Mouse (Mus musculus) liver (tissue): ENCODE results near the gene Gm17655.
"Not testable (repeated sequence)": the region's sequence is repeated elsewhere in the genome, so short reads cannot be mapped to it uniquely, and the experiment has no call there.

Experiments
- DNase-seq: peaks from one replicate; pipeline ENCODE4 v3.0.0-alpha.2; 2020; ENCODE audit warnings: mixed read lengths

Gene Gm17655

DNA sequence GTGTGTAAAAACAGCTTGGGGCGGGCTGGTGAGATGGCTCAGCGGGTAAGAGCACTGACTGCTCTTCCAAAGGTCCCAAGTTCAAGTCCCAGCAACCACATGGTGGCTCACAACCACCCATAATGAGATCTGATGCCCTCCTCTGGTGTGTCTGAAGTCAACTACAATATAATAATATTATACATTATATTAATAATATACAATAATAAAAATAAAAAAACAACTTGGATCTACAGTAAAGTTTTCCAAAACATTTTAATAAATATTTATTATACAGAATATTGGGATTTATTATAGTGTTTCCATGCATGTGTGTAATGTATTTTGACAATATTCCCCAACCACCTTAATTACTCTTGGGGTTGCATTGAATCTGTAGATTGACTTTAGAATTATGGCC, at the start of gene Gm17655:
Gene Gm17655, minus strand, starts transcription at position 101 of the 400 bp plus-strand sequence.
- DNase-seq, result not testable (repeated sequence)

DNA sequence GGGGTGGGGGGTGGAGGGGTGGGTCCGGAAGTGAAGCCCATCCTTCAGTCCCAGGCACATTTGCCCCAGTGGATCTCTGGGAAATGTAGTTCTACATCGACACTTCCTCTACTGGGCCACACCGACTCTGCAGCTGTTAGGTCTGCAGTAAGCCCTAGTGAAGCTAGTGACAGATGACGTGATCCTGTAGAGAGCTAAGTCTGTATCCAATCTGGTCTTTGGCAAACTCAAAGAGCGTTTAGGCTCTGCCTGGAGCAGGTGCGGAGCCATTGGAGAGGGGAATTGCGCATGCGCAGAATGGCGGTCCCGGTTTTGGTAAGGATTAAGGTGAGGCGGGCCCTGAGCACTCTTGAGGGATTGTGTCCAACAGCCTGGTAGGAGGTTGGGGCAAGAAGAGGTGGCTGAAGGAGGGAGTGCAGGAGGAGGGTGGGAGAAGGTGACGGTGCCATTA, 37.7 kb upstream of the Gm17655 start, which contains the start of gene Zfp605:
Gene Zfp605, plus strand, starts transcription at position 102 of the 451 bp plus-strand sequence.
- peak; percentile 91 for DNase-seq

DNA sequence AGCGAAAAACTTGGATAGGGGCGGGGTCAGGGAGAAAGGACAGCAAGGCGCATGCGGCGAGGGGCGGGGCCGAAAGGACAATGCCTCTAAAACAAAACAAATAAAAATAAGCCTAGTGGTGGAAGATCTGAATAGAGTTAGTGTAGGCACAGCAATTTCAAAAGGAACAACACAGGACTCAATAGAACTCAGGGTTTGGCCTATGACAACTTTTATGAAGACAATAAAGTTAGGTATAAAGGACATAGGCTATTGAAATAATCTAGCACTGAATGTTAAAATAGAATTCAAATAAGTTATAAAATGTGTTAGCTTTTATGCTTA, 36.0 kb upstream of the Gm17655 start:
- no peak for DNase-seq

DNA sequence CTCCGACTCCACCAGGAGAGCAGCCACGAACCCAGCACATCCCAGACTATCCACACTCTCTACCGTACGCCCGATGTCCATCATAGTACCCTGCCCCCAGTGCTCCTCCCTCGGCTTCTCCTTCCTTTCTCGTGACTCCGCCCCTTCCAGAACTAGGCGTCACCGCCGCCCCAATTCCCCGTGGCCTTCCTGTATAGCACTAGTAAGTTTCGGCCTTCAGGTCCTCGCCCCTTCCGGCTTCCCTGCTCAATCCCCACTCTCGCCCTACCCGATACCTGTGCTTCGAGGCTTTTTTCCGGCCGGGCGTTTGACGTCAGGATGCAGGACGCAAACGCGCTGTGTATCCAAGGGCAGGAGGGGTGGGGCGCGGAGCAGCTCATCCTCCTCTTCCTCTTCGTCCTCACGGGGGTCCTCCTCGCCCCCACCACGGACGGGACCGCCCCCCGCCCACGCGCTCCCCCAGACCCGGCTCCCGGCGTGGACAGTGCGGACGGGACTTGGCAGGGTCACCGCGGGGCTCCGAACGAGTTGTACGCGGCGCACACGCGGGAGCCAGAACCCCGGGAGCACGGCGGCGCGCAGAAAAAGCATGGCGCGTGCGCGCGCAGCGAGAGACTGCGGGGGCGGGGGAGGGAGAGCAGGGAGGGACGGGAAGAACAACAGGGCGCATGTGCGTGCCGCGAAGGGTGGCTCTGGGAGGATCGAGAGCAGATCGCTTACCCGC, 35.4 kb upstream of the Gm17655 start, which contains the start of gene Gtpbp6:
Gene Gtpbp6, minus strand, starts transcription at position 617 of the 724 bp plus-strand sequence.
- peak; percentile 98 for DNase-seq

DNA sequence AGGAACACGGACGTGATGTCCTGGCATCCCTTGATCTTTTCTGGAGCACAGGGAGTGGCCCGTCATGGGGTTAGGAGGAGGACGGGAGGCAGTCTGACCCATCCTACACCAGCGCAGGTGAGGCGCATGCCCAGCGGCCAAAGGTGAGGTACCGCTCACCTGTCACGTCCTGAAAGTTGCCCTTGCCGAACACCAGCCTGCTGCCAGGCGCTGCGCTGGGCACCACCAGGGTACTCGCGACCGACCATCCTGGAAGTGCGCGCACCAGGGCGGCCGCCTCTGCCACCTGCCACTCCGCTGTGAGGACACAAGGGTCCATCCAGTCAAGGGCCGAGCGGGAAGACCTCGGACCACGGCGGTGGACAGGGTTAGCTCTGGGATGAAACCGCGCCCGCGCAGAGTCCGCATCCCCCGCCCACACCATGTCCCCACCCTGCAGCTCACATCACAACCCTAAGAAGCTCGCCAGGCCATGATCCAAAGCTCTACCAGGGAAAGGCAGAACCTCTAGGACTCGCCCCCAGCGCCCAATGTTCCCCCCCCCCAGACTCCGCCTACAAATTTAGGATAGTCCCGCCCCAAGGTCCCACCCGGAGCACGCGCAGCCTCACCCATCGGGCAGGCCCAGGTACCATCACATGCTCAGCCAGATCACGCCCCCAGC, 34.7 kb upstream of the Gm17655 start:
- no peak for DNase-seq

DNA sequence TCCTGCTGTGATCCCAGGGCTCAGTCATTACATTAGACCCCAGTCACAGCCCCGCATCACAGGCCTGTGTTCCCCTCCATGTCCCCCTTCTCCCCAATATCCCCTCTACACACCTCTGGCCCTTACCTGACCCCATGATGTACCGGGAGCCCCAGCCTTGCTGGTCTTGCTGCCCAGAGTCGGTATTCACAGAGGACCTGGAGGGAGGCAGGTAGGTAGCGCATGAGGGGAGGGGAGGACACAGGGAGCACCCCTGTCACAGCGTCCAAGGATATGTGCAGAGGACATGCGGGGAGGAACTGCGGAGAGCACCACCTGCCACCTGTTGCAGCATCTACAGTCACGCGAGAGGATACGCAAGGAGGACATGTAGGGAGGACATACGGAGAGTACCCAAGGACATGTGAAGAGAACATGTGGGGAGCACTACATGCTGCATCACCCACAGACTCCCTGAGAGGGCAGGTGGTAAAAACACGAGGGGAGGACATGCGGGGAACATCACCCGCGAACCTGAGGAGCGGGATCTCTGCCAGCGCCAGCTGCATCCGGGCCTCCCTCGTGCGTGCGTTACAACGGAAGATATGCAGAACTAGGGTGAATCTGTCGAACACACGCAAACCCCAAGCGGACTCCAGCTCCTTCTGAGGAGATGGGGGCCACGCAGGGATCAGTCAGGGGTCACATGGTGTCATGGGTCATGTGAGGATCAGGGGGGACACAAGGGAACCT, 34.0 kb upstream of the Gm17655 start:
- no peak for DNase-seq

DNA sequence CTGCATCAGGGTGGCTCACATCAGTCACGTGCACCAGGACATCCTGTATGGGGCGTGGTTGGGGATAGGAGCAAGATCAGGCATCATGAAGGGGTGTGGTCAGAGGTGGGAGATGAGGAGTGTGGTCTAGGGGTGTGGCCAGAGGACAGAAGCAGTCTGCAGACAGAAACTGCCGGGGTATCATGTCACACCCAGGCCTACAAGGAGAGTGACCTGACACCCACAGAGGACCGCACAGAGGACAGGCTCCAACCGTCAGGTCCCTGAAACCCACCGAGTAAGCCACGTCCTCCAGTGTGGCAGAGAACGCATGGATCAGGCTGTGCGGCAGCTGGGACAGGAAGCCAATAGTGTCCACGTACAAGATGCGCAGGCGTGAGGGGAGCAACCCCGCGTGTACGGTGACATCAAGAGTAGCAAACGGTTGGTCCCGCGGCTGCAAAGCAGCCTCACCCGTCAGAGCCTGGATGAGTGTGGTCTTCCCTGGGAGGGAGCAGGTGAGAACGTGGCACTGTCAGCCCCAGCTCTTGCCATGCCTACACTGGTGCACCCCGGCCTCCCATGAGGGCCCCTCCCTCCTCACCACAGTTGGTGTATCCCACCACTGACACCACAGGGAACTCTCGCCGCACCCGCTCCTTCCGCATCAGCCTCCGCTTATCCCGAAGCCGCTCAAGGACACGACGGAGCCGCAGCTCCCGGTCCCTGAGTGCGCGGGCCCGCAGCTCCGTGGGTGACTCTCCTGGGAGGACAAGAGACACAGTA, 32.5 kb upstream of the Gm17655 start:
- DNase-seq, result no peak

DNA sequence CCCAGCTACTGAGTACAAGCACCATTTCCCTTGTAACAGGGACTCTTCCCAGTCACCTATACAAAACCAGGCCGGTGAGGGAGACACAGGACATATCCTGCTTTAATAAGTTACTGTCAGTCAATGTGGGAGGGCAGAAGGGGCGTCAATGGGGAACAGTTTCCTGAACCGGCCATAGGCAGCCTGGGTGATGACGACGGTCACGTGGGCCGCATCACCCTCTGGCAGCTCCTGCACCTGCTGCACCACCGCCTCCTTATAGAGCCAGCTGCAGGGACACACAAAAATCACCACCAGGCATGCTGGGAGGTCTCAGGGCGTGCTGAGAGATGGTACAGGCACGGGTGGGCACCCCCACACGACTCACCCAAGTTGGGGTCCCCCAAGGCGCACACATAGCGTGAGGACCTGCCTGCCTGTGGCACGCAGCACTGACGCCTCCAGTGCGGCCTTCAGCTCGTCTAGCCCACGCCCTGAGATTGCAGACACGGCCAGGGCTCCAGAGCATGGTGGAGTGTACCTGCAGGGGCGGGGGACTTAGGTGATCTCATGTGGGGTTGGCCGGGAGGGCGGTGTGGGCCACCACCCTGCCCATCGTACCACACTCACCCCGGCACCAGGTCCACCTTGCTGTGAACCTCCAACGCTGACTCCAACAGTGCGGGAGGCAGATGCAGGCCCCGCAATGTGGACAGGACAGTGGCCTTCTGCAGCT, 31.7 kb upstream of the Gm17655 start:
- no peak for DNase-seq

DNA sequence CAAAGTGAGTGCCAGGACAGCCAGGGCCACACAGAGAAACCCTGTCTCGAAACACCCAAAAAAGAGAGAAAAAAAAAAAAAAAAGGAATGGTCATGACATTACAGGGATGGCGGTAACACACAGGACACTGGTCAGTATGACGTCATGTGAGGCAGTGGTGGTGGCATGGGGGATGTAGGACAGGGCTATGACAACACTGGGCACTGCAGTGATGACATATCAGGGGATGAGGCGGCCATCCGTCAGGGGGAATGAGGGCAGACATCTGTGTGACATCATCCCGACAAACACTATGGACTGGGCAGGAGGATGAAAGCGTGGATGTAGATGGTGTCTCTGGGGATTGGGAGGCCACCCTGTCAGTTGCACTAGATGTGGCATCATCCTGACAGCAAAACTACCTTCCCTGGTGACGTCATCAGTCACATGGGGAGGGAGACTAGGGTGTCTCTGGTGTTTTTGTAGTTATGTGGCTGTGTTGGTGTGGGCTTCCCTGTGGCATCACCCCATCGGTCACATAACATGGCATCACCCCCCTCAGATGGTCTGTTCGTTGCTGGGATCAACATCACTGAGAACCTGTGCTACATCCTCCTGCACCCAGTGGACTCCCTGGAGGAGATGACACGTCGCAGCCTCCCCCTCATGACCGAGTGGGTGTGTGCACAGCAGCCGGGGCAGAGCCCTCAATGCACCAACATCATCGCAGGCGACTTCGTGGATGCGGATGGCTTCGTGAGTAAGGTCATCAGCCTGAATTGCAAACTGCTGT, 30.7 kb upstream of the Gm17655 start:
- DNase-seq, result no peak

DNA sequence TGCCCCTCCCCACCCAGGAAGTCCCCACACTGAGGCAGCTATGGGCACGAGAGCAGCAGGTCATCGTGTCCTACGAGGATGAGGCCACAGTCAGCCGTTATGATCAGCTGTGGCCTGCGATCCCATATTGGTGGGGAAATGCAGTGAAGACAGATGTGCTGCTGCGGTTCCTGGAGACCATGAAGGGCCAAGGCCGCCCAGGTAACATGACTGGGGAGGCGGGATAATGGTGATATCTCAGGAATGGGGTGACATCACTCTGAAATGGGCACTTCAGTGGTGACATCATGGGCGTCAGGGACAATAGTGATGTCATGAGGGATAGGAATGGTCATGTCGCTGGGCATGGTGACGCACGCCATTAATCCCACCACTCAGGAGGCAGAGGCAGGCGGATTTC, 30.1 kb upstream of the Gm17655 start:
- DNase-seq, result no peak

DNA sequence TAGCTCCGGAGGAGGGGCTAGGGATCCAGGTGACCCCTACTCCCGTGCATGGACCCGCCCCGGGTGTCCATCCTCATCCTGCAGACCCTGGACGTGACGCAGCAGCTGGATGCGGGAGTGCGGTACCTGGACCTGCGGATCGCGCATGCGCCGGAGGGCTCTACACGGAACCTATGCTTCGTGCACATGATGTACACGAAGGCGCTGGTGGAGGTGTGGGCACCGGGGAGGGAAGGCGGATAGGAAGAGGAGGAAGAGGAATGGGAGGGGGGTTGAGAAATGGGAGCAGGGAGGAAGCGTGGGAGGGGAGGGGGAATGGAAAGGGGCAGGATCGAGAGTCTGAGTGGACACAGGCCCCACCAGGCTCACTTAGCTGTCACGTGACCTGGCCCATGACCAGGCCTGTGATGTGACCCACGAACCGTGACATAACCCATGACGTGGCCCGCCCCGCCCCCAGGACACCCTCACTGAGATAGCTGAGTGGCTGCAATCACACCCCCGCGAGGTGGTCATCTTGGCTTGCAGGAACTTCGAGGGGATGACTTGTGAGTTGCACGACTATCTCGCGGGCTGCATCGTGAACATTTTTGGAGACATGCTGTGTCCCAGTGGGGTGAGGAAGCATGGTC, 29.5 kb upstream of the Gm17655 start:
- peak; percentile 48 for DNase-seq

DNA sequence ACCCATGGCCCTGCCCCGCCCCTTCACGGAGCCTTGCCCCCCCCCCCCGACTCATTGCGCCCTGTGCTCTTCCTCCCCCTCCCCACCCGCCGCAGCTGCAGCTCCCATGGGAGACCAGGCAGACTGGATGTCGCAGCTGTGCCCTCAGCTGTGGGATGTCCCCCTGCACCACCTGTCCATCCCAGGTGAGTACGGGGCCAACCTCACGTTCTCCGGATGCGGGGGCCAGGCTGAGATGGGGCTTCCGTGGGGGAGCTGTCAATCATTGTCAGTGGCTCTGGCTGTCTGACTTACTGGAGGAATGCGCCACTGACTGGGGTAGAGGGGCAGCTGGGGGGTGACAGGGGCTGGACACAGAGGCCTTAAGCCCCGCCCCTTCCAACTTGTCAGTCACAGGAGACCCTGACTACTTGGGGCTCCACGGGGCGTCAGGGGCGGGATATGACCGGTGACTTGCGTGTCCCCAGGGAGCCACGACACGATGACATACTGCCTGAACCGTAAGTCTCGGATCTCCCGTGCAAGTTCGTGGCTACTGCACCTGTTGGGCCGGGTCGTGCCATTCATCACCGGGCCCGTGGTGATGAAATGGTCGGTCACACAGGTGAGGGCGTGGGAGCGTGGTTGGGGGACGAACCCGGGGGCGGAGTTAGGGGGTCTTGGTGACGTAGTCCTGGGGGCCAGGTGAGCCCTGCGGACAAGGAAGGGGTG, 28.8 kb upstream of the Gm17655 start:
- DNase-seq, result no peak

DNA sequence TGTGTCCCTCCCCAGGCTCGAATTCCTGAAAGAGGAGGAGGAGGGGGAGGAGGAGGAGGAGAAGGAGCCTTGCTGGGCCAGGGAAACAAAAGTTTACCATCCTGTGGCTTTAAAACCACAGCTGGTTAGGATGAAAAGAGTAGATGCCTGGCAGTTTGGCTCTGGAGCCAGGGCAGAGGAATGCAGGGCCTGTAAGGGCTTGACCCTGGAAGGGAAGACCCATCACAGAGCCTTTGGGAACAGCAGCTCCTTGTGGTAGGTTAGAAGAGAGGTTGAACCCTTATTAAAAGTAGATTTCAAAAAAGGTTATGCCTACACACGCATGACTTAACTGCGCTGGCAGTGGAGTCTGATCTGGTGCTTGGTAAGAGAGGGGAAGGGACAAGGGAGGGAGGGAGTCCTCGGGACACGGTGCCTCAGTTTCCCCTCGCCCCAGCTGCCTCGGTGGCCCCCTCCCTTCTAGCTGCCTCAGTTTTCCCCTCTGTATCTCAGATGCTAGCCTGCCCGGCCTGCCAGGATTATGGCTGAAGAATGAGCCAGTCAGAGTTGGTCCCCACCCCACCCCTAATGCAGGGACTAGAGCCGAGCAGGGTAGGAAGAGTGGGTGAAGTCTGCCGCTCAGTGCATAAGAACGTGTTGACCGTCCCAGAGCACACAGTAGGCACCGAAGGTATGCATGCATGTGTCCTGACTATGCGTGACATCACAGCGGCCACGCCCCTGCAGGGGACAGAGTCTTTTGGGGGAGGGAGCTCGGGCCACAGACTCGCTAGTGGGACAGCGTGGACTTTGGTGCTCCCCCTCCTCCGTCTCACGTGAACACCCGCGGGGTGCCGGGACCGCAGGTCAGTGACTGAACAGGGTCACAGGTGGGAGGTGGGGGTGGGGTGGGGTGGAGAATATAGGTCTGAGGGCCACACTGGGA, 27.6 kb upstream of the Gm17655 start, which contains the start of gene Plcxd1:
Gene Plcxd1, plus strand, starts transcription at position 314 of the 925 bp plus-strand sequence.
- DNase-seq, result peak; percentile 24

DNA sequence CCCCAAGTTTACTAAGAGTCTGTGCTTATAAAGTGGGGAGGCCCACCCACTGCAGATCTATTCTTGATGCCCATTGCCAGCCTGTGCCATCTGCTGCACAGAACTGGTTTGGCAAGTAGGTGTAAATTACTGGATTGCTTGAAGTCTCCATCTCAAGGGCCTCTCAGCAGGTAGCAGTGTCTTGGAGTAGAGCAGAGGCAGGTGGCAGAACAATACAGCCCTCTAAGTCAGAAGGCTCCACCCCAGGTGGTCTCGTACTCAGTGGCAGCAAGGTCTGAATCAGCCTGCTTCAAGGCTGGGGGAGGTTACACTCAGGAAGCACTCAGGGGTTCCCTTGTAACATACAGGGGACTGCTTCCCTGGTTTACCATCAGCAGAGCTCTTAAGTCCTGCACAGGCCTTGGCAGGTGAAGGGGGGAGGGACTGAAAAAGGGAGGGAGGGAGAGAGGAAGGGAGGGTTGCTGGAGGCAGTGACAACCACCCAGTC, 26.7 kb upstream of the Gm17655 start:
- no peak for DNase-seq

DNA sequence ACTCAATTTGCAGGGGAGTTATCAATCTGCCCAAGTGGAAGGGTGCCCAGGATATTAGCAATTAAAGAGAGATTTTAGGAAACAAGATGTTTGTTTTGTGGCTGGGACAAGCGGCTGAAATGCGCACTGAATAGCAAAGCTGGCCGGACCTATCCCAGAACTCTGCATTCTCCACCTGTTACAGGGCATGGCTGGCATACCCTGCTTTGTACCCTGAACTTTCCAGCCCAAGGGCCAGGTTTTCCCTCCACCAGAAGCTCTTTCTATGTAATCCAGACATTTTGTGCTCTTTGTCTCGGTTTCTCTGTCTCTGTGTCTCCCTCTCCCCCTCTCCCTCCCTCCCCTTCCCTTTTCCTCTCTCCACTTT, 22.5 kb upstream of the Gm17655 start:
- DNase-seq, result no peak

DNA sequence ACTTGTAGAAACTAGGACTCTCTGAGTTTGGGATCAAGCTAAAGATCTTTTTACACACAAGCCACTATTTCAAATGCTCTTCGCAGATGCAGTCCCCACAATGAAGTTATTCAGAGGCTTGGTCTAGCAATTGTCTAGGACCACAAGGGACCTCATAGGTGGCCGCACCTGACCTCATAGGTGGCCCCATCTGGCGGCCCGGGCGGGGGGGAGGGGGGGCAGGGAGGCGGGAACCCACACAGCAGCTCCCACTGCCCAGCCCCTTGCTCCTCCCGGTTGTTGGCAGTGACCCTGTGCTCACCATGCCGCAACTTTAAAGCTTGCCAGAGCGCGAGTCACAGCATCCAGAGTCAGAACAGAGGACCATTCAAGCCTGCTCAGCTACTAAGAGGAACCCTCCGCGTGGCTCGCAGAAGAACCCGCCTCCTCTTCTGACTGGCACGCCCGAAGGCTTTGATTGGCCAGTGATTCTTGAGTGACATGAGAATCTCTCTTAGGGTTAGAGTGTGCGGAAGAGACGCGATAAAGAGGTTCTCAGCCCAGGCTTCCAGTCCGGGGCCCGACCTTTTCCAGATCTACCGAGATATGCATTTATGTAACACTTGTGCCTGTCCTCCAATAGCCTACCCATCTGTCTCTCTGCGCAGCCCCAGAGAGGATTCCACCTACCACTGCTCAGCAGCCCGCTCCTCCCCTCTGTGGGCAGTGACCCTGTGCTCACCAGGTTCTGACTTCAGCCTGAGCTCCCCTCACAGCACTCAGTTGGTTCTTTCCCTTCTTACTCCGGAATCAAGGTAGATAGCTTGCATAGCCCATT, 21.9 kb upstream of the Gm17655 start, which contains the start of gene Gm35315:
Gene Gm35315, minus strand, starts transcription at position 391 of the 817 bp plus-strand sequence.
- peak; percentile 88 for DNase-seq

DNA sequence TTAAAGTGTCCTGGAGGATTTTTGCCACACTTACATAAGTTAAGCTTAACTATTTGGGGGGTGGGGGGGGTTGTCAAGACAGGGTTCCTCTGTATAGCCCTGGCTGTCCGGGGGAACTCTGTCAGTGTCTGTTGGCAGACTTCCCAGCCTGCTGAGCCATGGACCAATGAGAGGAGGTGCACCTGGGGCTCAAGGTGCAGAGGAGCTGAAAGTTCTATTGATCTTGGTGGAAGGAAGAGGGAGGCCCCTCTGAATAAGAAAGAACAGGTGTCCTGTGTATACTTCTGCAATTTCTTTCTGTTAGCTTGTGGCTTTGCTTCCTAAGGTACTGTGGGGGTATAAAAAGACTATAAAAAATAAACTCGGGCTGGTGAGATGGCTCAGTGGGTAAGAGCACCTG, 19.2 kb upstream of the Gm17655 start:
- no peak for DNase-seq
